Mouse (Mus musculus) midbrain, embryonic 11.5 days (tissue): Measurements from ENCODE around the gene Klhl15. TPM values are rescaled to one million over a fixed set of nuclear protein-coding genes. Genes with fewer than 3 reads are reported as not detected.
"Not testable (repeated sequence)": the region's sequence is repeated elsewhere in the genome, so short reads cannot be mapped to it uniquely, and the experiment has no call there.

Experiments
- ATAC-seq: fragments of 200-750 bp; cut with Nextera tagmentation; 2 replicates; pipeline ENCODE4 v1.8.0; 2017; ENCODE audit warnings: moderate TSS enrichment, moderate library complexity; ENCODE audit not compliant: low FRiP score
- DNase-seq: peaks from one replicate; pipeline ENCODE4 v3.0.0; 2015; ENCODE audit warnings: low spot score; ENCODE audit errors: missing footprints
- H3K27ac ChIP-seq: fragments of 300-500 bp; sonication (generic); 2 replicates; pipeline ENCODE4 v1.5.1; 2014; ENCODE audit warnings: low read depth, low read length
- H3K27me3 ChIP-seq: fragments of 300-500 bp; sonication (generic); 2 replicates; pipeline ENCODE4 v1.6.1; 2014; ENCODE audit warnings: mild to moderate bottlenecking, low read length, moderate library complexity, mixed read lengths; ENCODE audit not compliant: control insufficient read depth, insufficient read depth
- H3K36me3 ChIP-seq: fragments of 300-500 bp; sonication (generic); 2 replicates; pipeline ENCODE4 v1.6.1; 2014; ENCODE audit warnings: mild to moderate bottlenecking, low read length, moderate library complexity, mixed read lengths; ENCODE audit not compliant: control insufficient read depth, insufficient read depth
- H3K4me1 ChIP-seq: fragments of 300-500 bp; sonication (generic); 2 replicates; pipeline ENCODE4 v1.6.1; 2014; ENCODE audit warnings: low read length; ENCODE audit not compliant: control insufficient read depth, insufficient read depth
- H3K4me2 ChIP-seq: fragments of 300-500 bp; sonication (generic); 2 replicates; pipeline ENCODE4 v1.6.1; 2014; ENCODE audit warnings: mild to moderate bottlenecking, moderate library complexity
- H3K4me3 ChIP-seq: fragments of 300-500 bp; sonication (generic); 2 replicates; pipeline ENCODE4 v1.5.1; 2014; ENCODE audit warnings: low read depth, low read length
- H3K9ac ChIP-seq: fragments of 300-500 bp; sonication (generic); 2 replicates; pipeline ENCODE4 v1.6.1; 2014; ENCODE audit warnings: low read length
- H3K9me3 ChIP-seq: fragments of 300-500 bp; sonication (generic); 2 replicates; pipeline ENCODE4 v1.6.1; 2016; ENCODE audit warnings: low read length; ENCODE audit not compliant: control insufficient read depth
- WGBS: fragments of 180-500 bp; shearing (Covaris S2); extraction: QIAGEN DNeasy Blood & Tissue Kit; methylation state at CpG from one replicate; pipeline ENCODE4 v1.1.7; 2014; 5-methylcytosine and 5-hydroxymethylcytosine counted together
- polyA plus RNA-seq: library from polyadenylated mRNA; unstranded; fragments of >200 nt; fragmentation: Nextera tagmentation; extraction: Ambion mirVana; gene quantifications from 2 replicates; pipeline ENCODE4 v1.2.1, GENCODE M21; 2014

Klhl15 gene
- polyA plus RNA-seq: 11.3 and 15.4 TPM in 2 replicates

GRCm38 (mm10) chrX:94234532-94235189, at the start of gene Klhl15:
Gene Klhl15, plus strand, starts transcription at chrX:94234599.
- Histone ChIP-seq H3K36me3 (no peaks in the 10 kb centered on the region), H3K9ac (peak within 1 kb of the TSS; percentile 68), H3K4me1 (no peaks in the 10 kb centered on the region), H3K4me2 (peak within 1 kb of the TSS; percentile 41), H3K4me3 (peak within 1 kb of the TSS; percentile 51), H3K27ac (peak within 1 kb of the TSS; percentile 77), H3K9me3 (no peaks in the 10 kb centered on the region), H3K27me3 (peaks cover 44% of the 10 kb centered on the region)
- ATAC-seq (peak; percentile 96), DNase-seq (peak; percentile 97)
- WGBS: 4% methylated on average over 47 of the region's 70 CpGs

- Histone ChIP-seq H3K4me2 (no peak overlapping the region), H3K9ac (no peak overlapping the region), H3K27ac (no peak overlapping the region), H3K4me1 (no peaks in the 10 kb centered on the region), H3K9me3 (no peaks in the 10 kb centered on the region), H3K36me3 (no peaks in the 10 kb centered on the region), H3K27me3 (peaks cover 20% of the 10 kb centered on the region), H3K4me3 (no peak overlapping the region)
- DNase-seq: no peak
- ATAC-seq: 0 out of 2 replicates have a peak, but pooled peaks have one; percentile 33
- WGBS: 50% methylated on average over 1 of the region's 1 CpGs
These were observed 49.2 kb upstream of the Klhl15 start for GRCm38 (mm10) chrX:94185156-94185555.

- 70% methylated on average over 4 of the region's 4 CpGs for WGBS
- H3K27ac ChIP-seq, H3K27me3 ChIP-seq, ATAC-seq, H3K9me3 ChIP-seq, H3K9ac ChIP-seq, H3K4me3 ChIP-seq, DNase-seq, H3K4me2 ChIP-seq, H3K4me1 ChIP-seq: not testable (repeated sequence)
- H3K36me3 ChIP-seq: peaks cover 12% of the 10 kb centered on the region; the same call in 1 of the 2 replicates
These were observed 40.5 kb upstream of the Klhl15 start for GRCm38 (mm10) chrX:94193901-94194300.

GRCm38 (mm10) chrX:94197789-94198188, 36.6 kb upstream of the Klhl15 start:
- Histone ChIP-seq H3K4me1 (no peaks in the 10 kb centered on the region), H3K27ac (no peak overlapping the region), H3K36me3 (peaks cover 17% of the 10 kb centered on the region; the same call in 1 of the 2 replicates), H3K9me3 (no peaks in the 10 kb centered on the region), H3K4me2 (no peak overlapping the region), H3K4me3 (no peak overlapping the region), H3K9ac (no peak overlapping the region), H3K27me3 (no peaks in the 10 kb centered on the region)
- DNase-seq: no peak
- no peak for ATAC-seq
- 75% methylated on average over 5 of the region's 5 CpGs for WGBS

GRCm38 (mm10) chrX:94212264-94212596, 22.2 kb upstream of the Klhl15 start:
- H3K4me1 ChIP-seq: no peaks in the 10 kb centered on the region
- H3K27ac ChIP-seq: peak overlapping the region; percentile 59; the same call in 1 of the 2 replicates
- DNase-seq: peak; percentile 97
- H3K9ac ChIP-seq: peak overlapping the region; percentile 82
- H3K27me3 ChIP-seq: no peaks in the 10 kb centered on the region
- no peaks in the 10 kb centered on the region for H3K9me3 ChIP-seq
- H3K4me2 ChIP-seq: peak overlapping the region; percentile 60
- H3K36me3 ChIP-seq: no peaks in the 10 kb centered on the region
- WGBS: under 1% methylated on average over 12 of the region's 12 CpGs
- H3K4me3 ChIP-seq: peak overlapping the region; percentile 76
- ATAC-seq: no peak; the same call in 1 of the 2 replicates

GRCm38 (mm10) chrX:94212597-94213321, 21.6 kb upstream of the Klhl15 start, which contains the start of gene Eif2s3x:
Gene Eif2s3x, minus strand, starts transcription at chrX:94212862.
- H3K27ac ChIP-seq: peak within 1 kb of the TSS; percentile 59; the same call in 1 of the 2 replicates
- ATAC-seq (peak; percentile 96), DNase-seq (peak; percentile 98)
- no peaks in the 10 kb centered on the region for H3K36me3 ChIP-seq
- no peaks in the 10 kb centered on the region for H3K27me3 ChIP-seq
- peak within 1 kb of the TSS; percentile 60 for H3K4me2 ChIP-seq
- H3K9me3 ChIP-seq: no peaks in the 10 kb centered on the region
- H3K4me3 ChIP-seq: peak within 1 kb of the TSS; percentile 76
- no peaks in the 10 kb centered on the region for H3K4me1 ChIP-seq
- H3K9ac ChIP-seq: peak within 1 kb of the TSS; percentile 82
- under 1% methylated on average over 52 of the region's 52 CpGs for WGBS

GRCm38 (mm10) chrX:94213384-94213783, 21.0 kb upstream of the Klhl15 start:
- DNase-seq (no peak), ATAC-seq (peak; percentile 28; the same call in 1 of the 2 replicates)
- Histone ChIP-seq H3K36me3 (no peaks in the 10 kb centered on the region), H3K4me1 (no peaks in the 10 kb centered on the region), H3K27me3 (no peaks in the 10 kb centered on the region), H3K27ac (no peak overlapping the region), H3K9ac (no peak overlapping the region; the same call in 1 of the 2 replicates), H3K4me2 (peak overlapping the region; percentile 33; the same call in 1 of the 2 replicates), H3K9me3 (no peaks in the 10 kb centered on the region), H3K4me3 (peak overlapping the region; percentile 76; the same call in 1 of the 2 replicates)
- 16% methylated on average over 7 of the region's 7 CpGs for WGBS

- H3K36me3 ChIP-seq: no peaks in the 10 kb centered on the region
- H3K4me2 ChIP-seq: no peak overlapping the region
- ATAC-seq (no peak), DNase-seq (no peak)
- H3K27ac ChIP-seq: no peak overlapping the region
- H3K9me3 ChIP-seq: no peaks in the 10 kb centered on the region
- H3K27me3 ChIP-seq: peaks cover 35% of the 10 kb centered on the region
- WGBS: 40% methylated on average over 5 of the region's 5 CpGs
- no peak overlapping the region for H3K4me3 ChIP-seq
- no peaks in the 10 kb centered on the region for H3K4me1 ChIP-seq
- no peak overlapping the region for H3K9ac ChIP-seq
These were observed 967 bp upstream of the Klhl15 start for GRCm38 (mm10) chrX:94233432-94233831.
